Mouse (Mus musculus) lung, adult 2 months (tissue): ENCODE results near the gene Cdh20. TPM values are rescaled to one million over a fixed set of nuclear protein-coding genes. Genes with fewer than 3 reads are reported as not detected.

Source experiments
- DNase-seq: peaks from one replicate; pipeline ENCODE4 v3.0.0; 2022
- H3K4me1 ChIP-seq: fragments of 200-500 bp; 2 replicates; pipeline ENCODE4 v1.6.1; 2011; ENCODE audit warnings: low read length; ENCODE audit not compliant: control insufficient read depth, insufficient read depth
- H3K4me3 ChIP-seq: fragments of 200-500 bp; replicated peaks from 2 replicates; pipeline ENCODE3; 2011; ENCODE audit warnings: low read depth, mild to moderate bottlenecking, control low read depth, low read length; ENCODE audit errors: extremely low read depth
- CTCF ChIP-seq: fragments of 200-500 bp; IDR thresholded peaks from 2 replicates; pipeline ENCODE4 v1.5.1; 2011; ENCODE audit warnings: mild to moderate bottlenecking, low read length, control low read depth; ENCODE audit not compliant: insufficient read depth
- POLR2A ChIP-seq: fragments of 200-500 bp; IDR thresholded peaks from 2 replicates; pipeline ENCODE4 v1.6.1; 2011; ENCODE audit warnings: low read depth, mild to moderate bottlenecking, control low read depth, low read length, borderline replicate concordance; ENCODE audit errors: extremely low read depth
- WGBS: fragments of 180-500 bp; shearing (Covaris S2); methylation state at CpG from one replicate; pipeline ENCODE4 v1.1.7; 2018; 5-methylcytosine and 5-hydroxymethylcytosine counted together
- polyA plus RNA-seq: library from polyadenylated mRNA; depleted of rRNA; stranded (reverse); fragments of >200 nt; gene quantifications from 2 replicates; pipeline ENCODE4 v1.2.3, GENCODE M21; 2012

Gene Cdh20
- polyA plus RNA-seq, 1 experiment: 0.08 TPM

DNA sequence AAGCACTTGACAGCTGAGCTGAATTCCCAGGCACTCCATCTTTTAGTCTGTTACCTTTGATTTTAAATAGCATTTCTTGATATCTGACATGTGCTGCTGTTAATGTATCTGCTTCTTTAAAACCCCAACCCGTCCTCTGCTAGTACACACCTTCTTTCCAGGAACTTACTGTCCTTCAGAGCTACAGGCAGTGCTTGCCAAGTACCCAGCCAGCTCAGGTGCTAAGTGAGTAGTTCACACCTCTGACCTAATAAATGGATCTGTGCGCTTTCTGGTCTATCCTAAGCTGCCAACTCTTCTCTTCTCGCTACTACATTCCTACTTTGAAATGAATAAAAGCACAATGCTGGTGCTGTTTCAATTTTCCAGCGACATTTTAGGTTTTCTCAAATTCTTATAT, 28.8 kb downstream of the Cdh20 start:
- 50% methylated on average over 4 of the region's 4 CpGs for WGBS
- no peak for DNase-seq
- TF ChIP-seq CTCF (no peak), POLR2A (no peak)

DNA sequence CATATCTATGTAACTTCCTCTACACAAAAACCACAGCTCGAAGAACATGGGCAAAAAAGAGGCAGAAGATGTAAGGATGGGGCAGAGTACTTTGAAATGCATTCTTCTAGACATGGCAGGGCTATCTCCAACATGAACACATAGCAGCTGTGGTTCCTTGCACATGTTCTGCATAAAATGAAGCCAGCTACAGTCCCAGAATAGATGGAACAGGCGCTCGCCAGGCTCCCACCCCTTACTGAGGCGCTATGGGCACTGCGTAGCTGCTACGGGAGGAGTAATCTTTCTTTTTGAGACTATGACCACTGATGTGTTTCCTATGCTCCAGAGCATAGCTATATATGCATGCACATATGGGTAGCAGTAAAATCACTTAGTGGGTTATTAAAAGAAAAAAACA, 36.4 kb downstream of the Cdh20 start:
- Histone ChIP-seq H3K4me1 (no peaks in the 10 kb centered on the region), H3K4me3 (no peak overlapping the region)
- WGBS: 90% methylated on average over 6 of the region's 6 CpGs
- no peak for TF ChIP-seq CTCF
- TF ChIP-seq POLR2A: no peak
- no peak for DNase-seq

More for the DNA sequence above, 28.8 kb downstream of the Cdh20 start:
- Histone ChIP-seq H3K4me3 (no peak overlapping the region), H3K4me1 (no peaks in the 10 kb centered on the region)

DNA sequence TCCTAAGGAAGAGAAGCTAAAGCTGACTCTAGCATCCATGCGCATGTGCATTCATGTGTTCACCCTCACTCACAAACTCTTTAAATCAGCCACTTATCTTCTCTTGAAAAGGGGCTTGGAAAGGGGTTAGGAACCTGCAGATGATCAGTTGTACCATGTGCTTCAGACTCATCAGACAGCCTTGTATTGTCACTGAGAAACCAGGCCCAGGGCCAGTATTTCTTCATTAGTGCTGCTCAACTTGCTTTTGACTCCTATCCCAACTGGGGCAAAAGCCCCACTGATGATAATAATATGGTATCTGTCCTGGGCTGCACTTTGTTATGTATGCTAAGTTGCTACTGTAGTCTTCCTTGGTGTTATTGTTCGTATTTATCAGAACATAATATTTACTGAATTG, 38.9 kb downstream of the Cdh20 start:
- H3K4me1 ChIP-seq: no peaks in the 10 kb centered on the region
- WGBS: 86% methylated on average over 2 of the region's 2 CpGs
- H3K4me3 ChIP-seq: no peak overlapping the region
- no peak for TF ChIP-seq CTCF
- TF ChIP-seq POLR2A: no peak
- no peak for DNase-seq

DNA sequence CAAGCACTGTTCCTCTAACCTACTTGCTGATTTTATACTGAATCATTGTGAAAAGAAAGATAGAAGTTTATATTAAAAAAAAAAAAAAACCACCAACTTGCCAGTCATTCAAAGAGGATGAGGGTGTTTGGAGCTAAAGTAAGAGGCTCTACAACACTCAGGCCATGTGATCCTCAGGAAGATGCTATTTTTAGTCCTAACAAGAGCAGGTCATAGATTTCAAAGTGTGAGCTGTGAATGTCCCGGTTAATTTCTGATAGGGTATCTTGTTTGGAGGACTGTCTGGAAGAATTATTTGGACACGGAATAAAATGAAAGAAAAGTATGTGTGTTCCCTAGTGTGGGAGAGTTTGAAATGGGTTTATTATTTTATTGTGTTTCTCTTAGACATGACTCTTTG, 49.2 kb downstream of the Cdh20 start:
- 65% methylated on average over 2 of the region's 2 CpGs for WGBS
- TF ChIP-seq POLR2A: no peak
- TF ChIP-seq CTCF: no peak
- no peaks in the 10 kb centered on the region for H3K4me1 ChIP-seq
- H3K4me3 ChIP-seq: no peak overlapping the region
- DNase-seq: no peak

DNA sequence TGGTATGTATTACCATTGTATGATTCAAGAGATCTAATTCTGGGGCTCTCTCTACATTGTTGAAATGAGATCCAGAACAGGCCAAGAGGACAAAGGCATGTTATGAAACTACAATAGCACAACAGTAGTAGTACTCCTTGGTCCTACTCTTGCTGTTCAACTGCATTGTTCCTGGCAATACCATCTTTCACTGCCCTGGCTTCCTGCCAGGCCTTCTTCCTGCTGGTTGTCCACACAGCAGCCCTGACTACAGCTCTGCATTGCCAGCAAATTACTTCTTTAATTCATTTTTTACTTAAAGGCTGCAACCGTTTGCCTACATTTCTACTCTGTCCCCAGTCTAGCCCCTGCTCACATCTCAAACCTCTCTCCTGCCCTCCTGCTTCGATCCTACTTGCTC, 59.8 kb downstream of the Cdh20 start:
- H3K4me3 ChIP-seq: no peak overlapping the region
- no peak for TF ChIP-seq CTCF
- TF ChIP-seq POLR2A: no peak
- DNase-seq: no peak
- WGBS: 73% methylated on average over 2 of the region's 2 CpGs
- no peaks in the 10 kb centered on the region for H3K4me1 ChIP-seq

DNA sequence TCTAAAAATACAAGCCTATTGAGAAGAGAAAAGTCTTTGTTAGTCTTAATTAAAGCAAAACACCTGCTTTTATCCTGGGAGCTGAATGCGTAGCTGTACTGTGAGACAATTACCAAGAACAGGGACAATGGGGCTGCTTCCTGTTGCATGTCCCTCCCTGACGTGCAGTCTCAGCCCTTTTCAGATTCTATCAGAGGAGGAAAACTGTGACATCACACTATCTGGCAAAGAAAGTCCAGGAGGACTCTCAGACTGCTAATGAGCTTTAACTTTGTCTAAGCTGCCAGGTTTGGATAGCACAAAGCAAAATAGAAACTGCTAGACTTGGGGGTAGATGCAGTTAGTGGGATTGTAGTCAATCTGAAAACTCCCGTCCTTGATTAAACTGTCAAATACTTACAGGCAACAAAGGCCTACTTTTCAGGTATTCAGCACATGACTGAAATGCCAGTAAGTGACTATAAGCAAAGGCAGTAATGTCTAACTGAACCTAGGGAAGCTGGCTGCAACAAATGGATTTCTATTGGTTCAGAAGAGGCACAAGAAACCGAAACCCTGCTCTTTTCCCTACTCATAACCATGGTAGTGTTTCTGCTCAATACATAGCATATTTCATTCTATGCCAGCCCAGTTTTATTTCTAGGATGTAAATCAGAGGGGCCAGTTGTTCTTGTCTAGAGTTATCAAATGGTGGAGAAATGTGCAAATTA, 70.0 kb downstream of the Cdh20 start:
- 55% methylated on average over 4 of the region's 4 CpGs for WGBS
- TF ChIP-seq POLR2A: no peak
- TF ChIP-seq CTCF: no peak
- no peak for DNase-seq
- Histone ChIP-seq H3K4me3 (no peak overlapping the region), H3K4me1 (no peaks in the 10 kb centered on the region)

DNA sequence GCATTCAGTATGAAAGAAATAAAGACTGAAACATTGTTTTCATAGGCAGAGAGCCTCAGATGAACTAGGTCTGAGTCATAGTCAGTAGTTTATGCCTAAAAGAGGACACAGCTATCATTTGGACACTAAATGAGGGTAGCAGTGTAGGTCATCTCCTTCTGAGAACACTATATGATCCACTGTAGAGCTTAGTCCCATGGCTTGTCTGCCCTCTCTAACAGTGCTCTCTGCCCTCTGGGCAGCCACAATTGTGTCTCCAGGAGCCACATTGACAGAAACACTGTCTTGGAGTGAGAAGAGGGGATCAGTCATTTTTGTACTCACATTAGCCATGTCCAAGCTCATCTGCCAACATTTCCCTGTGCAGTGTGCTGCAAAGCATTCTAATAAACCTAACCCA, 70.7 kb downstream of the Cdh20 start:
- no peak for DNase-seq
- no peak overlapping the region for H3K4me3 ChIP-seq
- H3K4me1 ChIP-seq: no peaks in the 10 kb centered on the region
- no peak for TF ChIP-seq CTCF
- TF ChIP-seq POLR2A: no peak

DNA sequence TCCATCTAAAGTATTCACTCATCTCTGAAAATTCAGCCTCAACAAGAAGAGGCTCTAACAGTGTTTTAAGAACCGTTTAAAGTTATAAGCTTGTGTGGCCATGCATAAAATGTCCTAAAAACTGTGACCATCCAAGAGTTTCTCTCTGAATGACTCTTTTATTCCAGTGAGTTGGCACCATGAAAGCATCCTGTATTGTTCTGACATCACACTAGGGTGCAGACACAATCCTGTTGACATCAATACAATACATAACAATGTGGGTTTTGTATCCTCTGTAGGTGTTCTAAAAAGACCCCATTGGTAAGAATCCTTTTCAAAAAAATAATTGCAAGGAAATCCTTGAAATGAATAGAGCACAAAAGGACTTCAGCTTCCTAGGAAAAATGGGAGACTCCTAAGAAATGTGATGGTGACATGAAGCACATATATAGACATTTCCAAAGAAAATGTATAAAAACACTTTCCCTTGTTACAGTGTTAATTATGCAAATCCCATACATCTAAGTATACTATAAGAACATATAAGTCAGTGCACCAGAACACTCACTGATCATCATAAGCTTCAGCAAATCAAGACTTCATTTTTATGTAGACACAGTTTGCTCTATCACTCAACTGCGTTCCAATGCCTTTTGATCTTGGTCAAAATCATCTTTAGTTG, 80.1 kb downstream of the Cdh20 start:
- no peaks in the 10 kb centered on the region for H3K4me1 ChIP-seq
- TF ChIP-seq CTCF: no peak
- TF ChIP-seq POLR2A: no peak
- DNase-seq: no peak
- H3K4me3 ChIP-seq: no peak overlapping the region
- WGBS: 66% methylated on average over 2 of the region's 2 CpGs

DNA sequence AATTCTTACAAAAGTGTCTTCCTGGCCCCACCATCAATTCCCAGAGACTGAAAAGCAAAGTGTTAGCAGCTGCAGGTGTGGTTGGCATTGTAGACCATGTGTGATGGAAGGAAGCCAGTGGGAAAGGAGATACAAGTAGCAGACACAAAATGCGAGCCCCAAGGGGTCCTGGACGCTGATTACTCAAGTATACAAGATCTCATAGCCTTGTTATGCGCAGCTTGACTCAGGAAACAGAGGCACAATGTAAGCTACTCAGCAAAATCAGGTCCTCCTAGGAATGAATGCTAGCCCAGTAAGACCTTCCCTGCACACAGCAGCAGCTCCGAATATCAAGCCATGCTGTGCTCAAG, 80.6 kb downstream of the Cdh20 start:
- Histone ChIP-seq H3K4me3 (no peak overlapping the region), H3K4me1 (no peaks in the 10 kb centered on the region)
- TF ChIP-seq POLR2A (no peak), CTCF (no peak)
- WGBS: 71% methylated on average over 4 of the region's 4 CpGs
- no peak for DNase-seq

DNA sequence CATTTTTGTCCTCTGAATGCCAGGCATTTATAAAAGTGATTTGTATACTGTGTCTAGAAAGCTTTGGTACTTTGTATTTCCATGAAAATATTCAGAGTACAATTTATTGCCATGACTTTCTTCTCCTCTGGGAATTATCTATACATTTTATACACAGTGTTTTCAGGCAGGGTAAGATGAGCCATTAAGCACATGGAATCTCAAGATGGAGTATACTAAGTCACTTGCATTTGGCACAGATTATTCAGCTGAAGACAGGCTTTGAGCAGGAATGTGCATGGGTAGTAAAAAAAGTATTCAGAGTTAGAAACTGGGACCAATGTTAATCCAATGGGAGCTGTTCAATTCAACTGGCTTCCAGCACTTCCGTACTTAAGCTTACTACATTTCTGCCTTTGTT, 109.1 kb downstream of the Cdh20 start:
- DNase-seq: no peak
- 79% methylated on average over 1 of the region's 1 CpGs for WGBS
- H3K4me1 ChIP-seq: no peaks in the 10 kb centered on the region
- no peak overlapping the region for H3K4me3 ChIP-seq
- TF ChIP-seq POLR2A (no peak), CTCF (no peak)
